Mouse (Mus musculus) midbrain, embryonic 16.5 days (tissue): ENCODE data around the gene Mapk11. TPM values are rescaled to one million over a fixed set of nuclear protein-coding genes. Genes with fewer than 3 reads are reported as not detected.

Experiments
- ATAC-seq: fragments of 200-750 bp; cut with Nextera tagmentation; 2 replicates; pipeline ENCODE4 v1.8.0; 2017; ENCODE audit warnings: moderate TSS enrichment
- H3K27ac ChIP-seq: fragments of 300-500 bp; sonication (generic); 2 replicates; pipeline ENCODE4 v1.5.1; 2014; ENCODE audit warnings: mild to moderate bottlenecking, low read length, mixed read lengths
- H3K27me3 ChIP-seq: fragments of 300-500 bp; sonication (generic); 2 replicates; pipeline ENCODE4 v1.6.1; 2014; ENCODE audit warnings: low read depth, low read length, mixed read lengths; ENCODE audit not compliant: control insufficient read depth, insufficient read depth
- H3K36me3 ChIP-seq: fragments of 300-500 bp; sonication (generic); 2 replicates; pipeline ENCODE4 v1.6.1; 2014; ENCODE audit warnings: mild to moderate bottlenecking, low read length, moderate library complexity, mixed read lengths; ENCODE audit not compliant: control insufficient read depth, insufficient read depth
- H3K4me1 ChIP-seq: fragments of 300-500 bp; sonication (generic); 2 replicates; pipeline ENCODE4 v1.6.1; 2014; ENCODE audit warnings: mild to moderate bottlenecking, low read length, mixed read lengths; ENCODE audit not compliant: control insufficient read depth, insufficient read depth
- H3K4me2 ChIP-seq: fragments of 300-500 bp; sonication (generic); 2 replicates; pipeline ENCODE4 v1.6.1; 2014; ENCODE audit warnings: mild to moderate bottlenecking, low read length, mixed read lengths
- H3K4me3 ChIP-seq: fragments of 300-500 bp; sonication (generic); 2 replicates; pipeline ENCODE4 v1.5.1; 2014; ENCODE audit warnings: low read depth, mild to moderate bottlenecking, low read length, moderate library complexity, mixed read lengths
- H3K9ac ChIP-seq: fragments of 300-500 bp; sonication (generic); 2 replicates; pipeline ENCODE4 v1.6.1; 2014; ENCODE audit warnings: low read depth, low read length, mixed read lengths
- H3K9me3 ChIP-seq: fragments of 300-500 bp; sonication (generic); replicated peaks from 2 replicates; pipeline ENCODE4 v1.6.1; 2014; ENCODE audit warnings: mild to moderate bottlenecking, low read length, mixed read lengths; ENCODE audit not compliant: control insufficient read depth, poor library complexity, severe bottlenecking
- WGBS: fragments of 180-500 bp; shearing (Covaris S2); extraction: QIAGEN DNeasy Blood & Tissue Kit; methylation state at CpG from one replicate; pipeline ENCODE4 v1.1.7; 2014; 5-methylcytosine and 5-hydroxymethylcytosine counted together
- polyA plus RNA-seq: library from polyadenylated mRNA; unstranded; fragments of >200 nt; fragmentation: Nextera tagmentation; extraction: Ambion mirVana; gene quantifications from 2 replicates; pipeline ENCODE4 v1.2.1, GENCODE M21; 2015

Mapk11 gene
- polyA plus RNA-seq, 1 experiment from 2014 or later, result 29.0 TPM

DNA sequence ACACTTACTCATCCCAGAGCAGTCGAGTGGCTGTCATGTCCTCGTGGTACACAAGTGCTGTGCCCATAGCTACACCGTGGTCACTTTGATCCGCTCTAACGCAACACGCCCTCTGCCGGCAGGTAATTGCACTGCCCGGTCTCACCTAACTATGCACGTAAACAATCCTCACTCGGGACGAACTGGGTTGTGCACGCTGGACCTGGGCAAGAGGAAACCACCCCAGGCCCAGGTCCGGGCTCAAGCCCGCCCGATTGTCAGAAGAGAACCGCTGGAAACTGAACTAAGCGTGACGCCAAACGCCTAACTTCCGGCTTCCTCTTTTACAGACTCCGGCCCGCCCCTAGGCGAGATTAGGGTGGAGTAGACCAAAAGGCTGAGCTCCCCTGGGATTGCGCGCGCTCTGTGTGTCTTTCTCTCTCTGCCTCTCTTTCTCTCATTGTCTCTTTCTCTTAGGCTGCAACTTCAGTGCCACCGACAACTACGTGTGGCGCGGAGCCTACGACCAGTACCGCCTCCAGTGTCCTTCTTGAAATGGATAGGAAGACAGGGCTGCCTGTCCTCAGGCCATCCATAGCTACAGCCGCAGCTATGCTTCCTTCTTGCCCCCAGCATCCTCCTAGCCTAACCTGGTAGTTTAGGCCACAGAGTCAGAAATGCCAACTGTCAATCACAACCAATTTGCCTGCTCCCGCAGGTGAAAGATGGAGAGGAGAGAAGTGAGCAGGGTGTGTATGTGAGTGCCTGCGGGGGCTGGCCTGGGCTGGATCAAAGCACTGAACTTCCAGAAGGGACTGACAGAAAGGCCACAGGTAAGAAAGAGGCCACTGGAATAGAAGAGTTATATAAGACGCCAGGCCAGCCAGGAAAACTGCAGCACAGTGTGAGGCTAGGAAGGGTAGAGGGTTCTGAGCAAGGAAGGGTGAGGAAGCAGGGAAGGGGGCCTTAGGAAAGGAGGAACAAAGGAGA lies 20.8 kb downstream of the Mapk11 start, which contains the start of gene Hdac10:
Hdac10 (minus strand) TSS at position 319 of the 969 bp plus-strand sequence.
- Histone ChIP-seq H3K4me1 (peaks cover 18% of the 10 kb centered on the region), H3K27ac (peak within 1 kb of the TSS; percentile 86), H3K9ac (peak within 1 kb of the TSS; percentile 75), H3K4me3 (peak within 1 kb of the TSS; percentile 61), H3K9me3 (no peaks in the 10 kb centered on the region), H3K27me3 (no peaks in the 10 kb centered on the region), H3K36me3 (0 out of 2 replicates have a peak, but pooled peaks cover 3% of the 10 kb centered on the region), H3K4me2 (peak within 1 kb of the TSS; percentile 82)
- peak; percentile 83 for ATAC-seq
- WGBS, result 3% methylated on average over 36 of the region's 36 CpGs

DNA sequence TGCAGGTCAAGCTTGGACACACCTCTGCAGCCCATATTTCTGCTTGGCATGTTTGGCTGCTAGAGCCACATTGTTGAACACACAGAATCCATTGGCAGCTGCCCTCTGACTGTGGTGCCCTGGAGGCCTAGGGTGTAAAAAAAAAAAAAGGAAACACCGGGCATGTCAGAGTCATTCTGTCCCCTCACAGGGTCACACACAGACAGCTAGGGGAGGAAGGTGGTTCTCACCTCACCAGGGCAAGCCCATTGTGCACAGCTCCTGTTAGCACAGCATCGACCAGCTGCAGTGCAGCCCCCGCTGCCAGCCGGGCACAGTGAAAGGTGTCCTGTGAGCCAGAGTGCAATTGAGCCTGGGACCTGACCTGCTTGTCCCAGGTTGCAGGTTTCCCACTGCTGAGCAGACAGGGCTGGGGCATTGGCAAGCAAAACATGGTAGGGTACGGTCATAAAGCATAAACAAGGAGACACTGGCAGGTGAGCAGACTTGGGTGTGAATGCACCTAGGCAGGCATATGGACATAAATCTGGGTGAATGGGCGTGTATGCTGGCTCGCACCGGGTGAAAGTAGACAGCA lies 22.0 kb downstream of the Mapk11 start:
- Histone ChIP-seq H3K27me3 (no peaks in the 10 kb centered on the region), H3K4me2 (peak overlapping the region; percentile 82), H3K27ac (no peak overlapping the region), H3K36me3 (0 out of 2 replicates have a peak, but pooled peaks cover 3% of the 10 kb centered on the region), H3K4me1 (peaks cover 23% of the 10 kb centered on the region), H3K9me3 (no peaks in the 10 kb centered on the region), H3K9ac (peak overlapping the region; percentile 75), H3K4me3 (peak overlapping the region; percentile 61)
- no peak for ATAC-seq
- WGBS, result 90% methylated on average over 8 of the region's 8 CpGs

DNA sequence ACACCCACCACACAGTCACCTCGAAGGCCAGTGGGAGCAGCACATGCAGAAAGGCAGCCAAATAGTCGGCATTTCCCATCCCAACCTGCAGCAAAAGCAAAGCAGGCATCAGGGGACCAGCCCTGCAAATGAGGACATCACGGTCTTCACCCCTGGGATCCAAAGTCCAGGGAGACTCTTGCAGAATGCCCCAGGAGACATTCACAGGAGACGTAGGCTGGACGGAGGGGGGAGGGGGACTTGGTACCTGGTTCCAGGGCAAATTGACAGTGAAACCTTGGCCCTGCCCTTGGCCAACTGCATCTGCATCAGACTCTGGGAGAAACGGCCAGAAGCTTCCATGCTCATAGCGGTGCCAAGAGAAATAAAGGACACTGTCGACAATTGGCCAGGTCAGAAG lies 22.8 kb downstream of the Mapk11 start:
- Histone ChIP-seq H3K9ac (no peak overlapping the region), H3K4me2 (no peak overlapping the region), H3K4me3 (no peak overlapping the region), H3K9me3 (no peaks in the 10 kb centered on the region), H3K27ac (no peak overlapping the region), H3K27me3 (no peaks in the 10 kb centered on the region), H3K36me3 (0 out of 2 replicates have a peak, but pooled peaks cover 3% of the 10 kb centered on the region), H3K4me1 (peaks cover 31% of the 10 kb centered on the region)
- ATAC-seq, result no peak
- 89% methylated on average over 8 of the region's 8 CpGs for WGBS

DNA sequence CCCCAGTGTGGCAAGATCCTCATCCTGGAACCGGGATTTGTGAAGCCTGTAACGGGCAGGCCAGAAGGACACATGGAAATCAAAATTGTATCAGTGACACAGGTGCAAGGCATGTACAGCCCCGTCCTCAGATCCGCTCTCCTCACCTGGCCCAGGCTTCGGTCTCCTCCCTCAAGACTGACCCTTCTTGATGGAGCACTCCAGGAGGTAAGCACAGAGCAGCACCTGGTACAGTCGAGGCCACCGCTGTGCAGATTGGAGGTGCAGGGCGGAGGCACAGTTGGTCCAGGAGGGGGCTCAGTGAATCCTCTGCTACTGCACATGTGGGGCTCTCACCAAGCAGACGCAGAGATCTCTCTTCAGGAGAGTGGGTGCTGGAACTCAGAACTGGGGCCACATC lies 24.1 kb downstream of the Mapk11 start:
- Histone ChIP-seq H3K27me3 (no peaks in the 10 kb centered on the region), H3K36me3 (0 out of 2 replicates have a peak, but pooled peaks cover 3% of the 10 kb centered on the region), H3K9me3 (no peaks in the 10 kb centered on the region), H3K4me3 (no peak overlapping the region), H3K4me1 (peaks cover 43% of the 10 kb centered on the region), H3K4me2 (no peak overlapping the region), H3K9ac (no peak overlapping the region), H3K27ac (no peak overlapping the region)
- ATAC-seq, result no peak
- WGBS, result 91% methylated on average over 9 of the region's 9 CpGs

DNA sequence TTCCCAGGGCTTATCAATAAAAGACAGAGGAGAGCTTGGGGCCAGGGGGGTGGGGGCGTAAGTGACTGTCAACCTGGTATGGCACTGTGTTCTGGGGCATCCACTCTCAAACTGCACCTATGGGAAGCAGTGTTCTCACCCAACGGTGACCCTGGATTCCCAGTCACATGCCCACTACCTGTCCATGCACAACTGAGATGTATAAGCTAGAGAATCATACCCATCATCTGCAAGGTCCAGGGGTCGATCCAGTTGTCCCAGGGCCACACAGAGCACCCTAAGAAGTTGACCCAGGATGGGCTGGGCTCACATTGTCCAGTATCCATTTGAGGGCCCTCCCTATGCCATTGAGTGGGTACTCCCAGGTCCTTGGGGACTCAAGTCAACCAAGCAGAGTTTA lies 25.1 kb downstream of the Mapk11 start:
- Histone ChIP-seq H3K27me3 (no peaks in the 10 kb centered on the region), H3K4me2 (no peak overlapping the region), H3K4me3 (no peak overlapping the region), H3K4me1 (peaks cover 53% of the 10 kb centered on the region), H3K9me3 (no peaks in the 10 kb centered on the region), H3K27ac (no peak overlapping the region), H3K9ac (no peak overlapping the region), H3K36me3 (0 out of 2 replicates have a peak, but pooled peaks cover 3% of the 10 kb centered on the region)
- 91% methylated on average over 3 of the region's 3 CpGs for WGBS
- no peak for ATAC-seq

DNA sequence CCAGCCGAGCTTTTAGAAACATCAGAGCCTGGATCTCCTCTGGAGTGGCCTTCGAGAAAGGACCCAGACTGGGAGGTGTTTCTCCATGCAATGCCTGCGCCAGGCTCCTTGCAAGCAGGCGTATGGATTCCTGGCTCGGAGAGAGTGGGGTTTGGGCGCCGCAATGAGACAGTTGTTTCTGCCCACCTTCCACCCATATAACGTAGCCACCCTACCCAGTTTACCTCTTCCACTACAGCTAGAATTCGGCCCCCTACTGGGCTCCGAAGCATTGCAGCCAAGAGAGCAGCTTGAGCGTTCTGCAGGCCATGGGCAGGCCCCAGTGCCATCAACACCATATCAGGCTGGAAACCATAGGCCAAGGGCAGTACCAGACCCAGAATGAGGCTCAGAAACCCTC lies 25.8 kb downstream of the Mapk11 start:
- peak overlapping the region; percentile 88 for H3K9ac ChIP-seq
- H3K27ac ChIP-seq, result peak overlapping the region; percentile 88
- no peaks in the 10 kb centered on the region for H3K27me3 ChIP-seq
- peaks cover 49% of the 10 kb centered on the region for H3K4me1 ChIP-seq
- H3K36me3 ChIP-seq, result 0 out of 2 replicates have a peak, but pooled peaks cover 3% of the 10 kb centered on the region
- 25% methylated on average over 11 of the region's 11 CpGs for WGBS
- ATAC-seq, result 0 out of 2 replicates have a peak, but pooled peaks have one; percentile 1
- H3K4me2 ChIP-seq, result peak overlapping the region; percentile 95
- peak overlapping the region; percentile 88 for H3K4me3 ChIP-seq
- H3K9me3 ChIP-seq, result no peaks in the 10 kb centered on the region

DNA sequence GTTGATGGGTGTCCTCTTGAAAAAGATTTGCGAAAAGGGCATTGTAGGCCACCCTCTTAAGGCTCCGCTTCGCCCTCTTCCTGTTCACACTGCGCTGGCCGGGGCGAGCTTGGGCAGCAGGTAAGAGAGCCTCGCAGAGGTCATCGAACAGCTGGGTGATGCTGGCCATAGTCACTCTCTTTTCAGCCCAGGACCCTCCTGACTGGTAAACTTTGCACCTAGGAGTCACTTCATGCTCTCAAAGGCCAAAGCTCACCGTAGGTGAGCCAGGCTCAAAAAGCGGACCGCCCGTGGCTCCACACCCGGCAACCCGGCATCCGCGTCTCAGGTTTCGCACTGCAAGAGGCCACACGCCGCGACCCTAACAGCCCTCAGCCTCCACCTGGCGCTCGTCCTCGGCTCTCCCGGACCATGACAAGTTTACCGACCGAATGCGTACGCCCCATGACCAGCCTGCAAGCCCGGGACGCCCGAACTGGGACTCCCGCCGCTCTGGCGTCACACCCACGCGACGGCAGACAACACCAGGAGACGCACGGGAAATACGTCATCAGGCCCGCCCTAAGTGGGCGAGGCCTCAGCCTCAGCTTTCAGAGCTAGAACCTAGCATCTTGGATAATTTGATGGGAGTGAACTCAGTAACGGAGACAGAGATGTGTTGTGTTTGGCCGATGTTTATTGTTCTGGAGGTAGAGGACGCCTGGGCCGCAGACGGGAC lies 26.6 kb downstream of the Mapk11 start, which contains the start of gene Tubgcp6:
Tubgcp6 (minus strand) TSS at position 464 of the 718 bp plus-strand sequence.
- ATAC-seq, result peak; percentile 80
- Histone ChIP-seq H3K9me3 (no peaks in the 10 kb centered on the region), H3K27ac (peak within 1 kb of the TSS; percentile 88), H3K27me3 (no peaks in the 10 kb centered on the region), H3K4me3 (peak within 1 kb of the TSS; percentile 88), H3K4me1 (peaks cover 45% of the 10 kb centered on the region), H3K9ac (peak within 1 kb of the TSS; percentile 88), H3K36me3 (0 out of 2 replicates have a peak, but pooled peaks cover 3% of the 10 kb centered on the region), H3K4me2 (peak within 1 kb of the TSS; percentile 98)
- under 1% methylated on average over 47 of the region's 47 CpGs for WGBS

DNA sequence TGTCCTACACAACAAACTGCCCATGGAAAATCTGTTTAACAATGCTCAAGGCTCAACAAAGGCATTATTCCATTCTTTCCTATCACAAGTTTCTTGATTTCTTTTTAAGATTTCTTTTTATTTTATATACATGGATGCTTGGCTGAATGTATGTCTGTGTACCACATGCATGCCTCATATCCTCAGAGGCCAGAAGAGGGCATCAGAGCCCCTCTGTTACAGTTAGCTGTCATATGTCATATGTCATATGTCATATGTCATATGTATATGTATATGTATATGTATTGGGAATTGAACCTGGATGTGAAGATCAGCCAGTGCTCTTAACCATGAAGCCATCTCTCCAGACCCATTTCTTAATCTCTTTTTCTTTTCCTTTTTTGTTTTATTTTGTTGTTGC lies 31.4 kb downstream of the Mapk11 start:
- H3K36me3 ChIP-seq, result no peaks in the 10 kb centered on the region
- no peak overlapping the region for H3K9ac ChIP-seq
- H3K4me1 ChIP-seq, result peaks cover 31% of the 10 kb centered on the region
- H3K4me2 ChIP-seq, result no peak overlapping the region
- no peak for ATAC-seq
- no peaks in the 10 kb centered on the region for H3K9me3 ChIP-seq
- H3K27me3 ChIP-seq, result no peaks in the 10 kb centered on the region
- H3K27ac ChIP-seq, result no peak overlapping the region
- H3K4me3 ChIP-seq, result no peak overlapping the region
